Mouse (Mus musculus) thymus, postnatal 36 days (tissue): ENCODE data around the gene Prss2.
A peak's percentile ranks its signal among the peaks of the same experiment; 100 is the strongest.
"Not testable (repeated sequence)": the region's sequence is repeated elsewhere in the genome, so short reads cannot be mapped to it uniquely, and the experiment has no call there.

Experiments used
- DNase-seq, 2 experiments: peaks; one replicate each; pipeline ENCODE4 v3.0.0; 2022; ENCODE audit warnings: mixed read lengths in 2 of 2

Gene Prss2

GRCm38 (mm10) chr6:41521487-41521886 lies at the start of gene Prss2:
Prss2 (plus strand) TSS chr6:41521787.
- DNase-seq = no peak

GRCm38 (mm10) chr6:41499374-41499773 lies 22.2 kb upstream of the Prss2 start:
- DNase-seq = no peak

- DNase-seq = no peak
Measured at GRCm38 (mm10) chr6:41504915-41505314, 16.7 kb upstream of the Prss2 start.

- DNase-seq = peak; percentile 32 to 46
Measured at GRCm38 (mm10) chr6:41505323-41505722, 16.3 kb upstream of the Prss2 start.

GRCm38 (mm10) chr6:41518017-41518524 lies 3.5 kb upstream of the Prss2 start:
- no peak for DNase-seq

- no peak for DNase-seq
Measured at GRCm38 (mm10) chr6:41526453-41526852, 4.9 kb downstream of the Prss2 start.

- DNase-seq = no peak
Measured at GRCm38 (mm10) chr6:41527402-41527801, 5.8 kb downstream of the Prss2 start.

- DNase-seq = not testable (repeated sequence)
Measured at GRCm38 (mm10) chr6:41529987-41530386, 8.4 kb downstream of the Prss2 start.

GRCm38 (mm10) chr6:41532181-41532580 lies 10.6 kb downstream of the Prss2 start:
- DNase-seq = no peak

GRCm38 (mm10) chr6:41532687-41533284 lies 11.2 kb downstream of the Prss2 start:
- peak; percentile 35 to 63 for DNase-seq

- no peak for DNase-seq
Measured at GRCm38 (mm10) chr6:41537376-41537775, 15.8 kb downstream of the Prss2 start.

- peak in 1 of 2 experiments; percentile 55 for DNase-seq
Measured at GRCm38 (mm10) chr6:41538296-41538695, 16.7 kb downstream of the Prss2 start.

- no peak for DNase-seq
Measured at GRCm38 (mm10) chr6:41540746-41541145, 19.2 kb downstream of the Prss2 start.

- DNase-seq = peak; percentile 74 to 81
Measured at GRCm38 (mm10) chr6:41541746-41542145, 20.2 kb downstream of the Prss2 start.

- no peak for DNase-seq
Measured at GRCm38 (mm10) chr6:41542983-41543382, 21.4 kb downstream of the Prss2 start.

GRCm38 (mm10) chr6:41543411-41544050 lies 21.9 kb downstream of the Prss2 start:
- peak; percentile 38 to 68 for DNase-seq

GRCm38 (mm10) chr6:41544381-41544924 lies 22.9 kb downstream of the Prss2 start:
- DNase-seq = peak; percentile 36 to 44

- peak in 1 of 2 experiments; percentile 36 for DNase-seq
Measured at GRCm38 (mm10) chr6:41545266-41545665, 23.7 kb downstream of the Prss2 start.

GRCm38 (mm10) chr6:41547056-41547650 lies 25.6 kb downstream of the Prss2 start:
- DNase-seq = peak in 1 of 2 experiments; percentile 41

GRCm38 (mm10) chr6:41548286-41548685 lies 26.7 kb downstream of the Prss2 start:
- no peak for DNase-seq

GRCm38 (mm10) chr6:41553356-41554010 lies 31.9 kb downstream of the Prss2 start:
- peak in 1 of 2 experiments; percentile 62 for DNase-seq

GRCm38 (mm10) chr6:41554295-41555169 lies 32.9 kb downstream of the Prss2 start:
- DNase-seq = peak; percentile 81 to 90
